Mouse (Mus musculus): Measurements from ENCODE around the gene Slc12a9. TPM values are rescaled to one million over a fixed set of nuclear protein-coding genes. Genes with fewer than 3 reads are reported as not detected.

Gene Slc12a9
- total and polyA plus RNA-seq, 3 experiments, result 3.0 to 11.1 (median 7.9) TPM

GRCm38 (mm10) chr5:137358382-137358781, 25.0 kb upstream of the Slc12a9 start:
- Histone ChIP-seq H3K9ac (ENCODE audit: insufficient read depth, low read depth) (no peak overlapping the region), H3K79me2 (replicated peaks; ENCODE audit: control insufficient read depth, extremely low read depth, insufficient read depth, poor library complexity, severe bottlenecking) (no peaks in the 10 kb centered on the region), H3K27ac (ENCODE audit: insufficient read depth, low read depth) (no peak overlapping the region), H3K4me3 (replicated peaks in 1 of 3; ENCODE audit: low read depth in 2 of 3, low read length in 2 of 3, poor library complexity in 1 of 3) (no peak overlapping the region), H3K27me3 (replicated peaks) (peaks cover 63% of the 10 kb centered on the region), H3K36me3 (replicated peaks in 1 of 2; ENCODE audit: control insufficient read depth in 1 of 2, insufficient read depth in 1 of 2, low read length in 1 of 2) (peaks cover 0 to 3% of the 10 kb centered on the region in 2 experiments), H3K4me2 (ENCODE audit: insufficient read depth, low read depth, poor library complexity, severe bottlenecking) (no peak overlapping the region), H3K4me1 (ENCODE audit: control insufficient read depth in 1 of 2, insufficient read depth in 2 of 2) (no peaks in the 10 kb centered on the region), H3K9me3 (replicated peaks; ENCODE audit: low read length) (peaks cover 3% of the 10 kb centered on the region)
- TF ChIP-seq RAD21 (IDR thresholded peaks at IDR 0.05; ENCODE audit: low read depth, low read length) (peak; percentile 35), CHD1 (IDR thresholded peaks at IDR 0.05; ENCODE audit: low read depth, low read length) (no peak), SMC3 (IDR thresholded peaks at IDR 0.05; ENCODE audit: low read depth, low read length) (peak; percentile 30; the same call in 1 of the 2 replicates), CTCF (conservative IDR thresholded peaks at IDR 0.05 in 1 of 2, IDR thresholded peaks at IDR 0.05 in 1 of 2; ENCODE audit: low read depth in 2 of 2, low read length in 2 of 2) (peak in 1 of 2 experiments; percentile 51; a peak in 2 of 4 replicates)
- DNase-seq (ENCODE audit: extremely low read depth), result no peak
- in situ Hi-C loops (cut with MboI; ENCODE audit: low pct_ligation_motif_present, low pct_unique_long_range_greater_than_20kb, low sequenced_read_pairs), result no loop called here
- dilution Hi-C loops (cut with MboI; ENCODE audit: extremely low pct_ligation_motif_present, extremely low pct_unique_long_range_greater_than_20kb, low sequenced_read_pairs), result no loop called here

GRCm38 (mm10) chr5:137354091-137354490, 20.7 kb upstream of the Slc12a9 start:
- no peaks in the 10 kb centered on the region for H3K9me3 ChIP-seq (replicated peaks; ENCODE audit: low read length)
- TF ChIP-seq ETS1 (conservative IDR thresholded peaks at IDR 0.05; ENCODE audit: low read depth, low read length) (no peak), USF2 (conservative IDR thresholded peaks at IDR 0.05; ENCODE audit: low read depth, low read length) (no peak), ELF1 (IDR thresholded peaks at IDR 0.05; ENCODE audit: low read depth, low read length) (no peak), MAX (IDR thresholded peaks at IDR 0.05; ENCODE audit: low read length) (no peak), SIN3A (IDR thresholded peaks at IDR 0.05; ENCODE audit: low read length) (no peak), CTCF (conservative IDR thresholded peaks at IDR 0.05 in 1 of 2, IDR thresholded peaks at IDR 0.05 in 1 of 2; ENCODE audit: low read depth in 2 of 2, low read length in 2 of 2) (no peak)
- H3K27me3 ChIP-seq (replicated peaks), result peaks cover 76% of the 10 kb centered on the region
- in situ Hi-C loops (cut with MboI; ENCODE audit: low pct_ligation_motif_present, low pct_unique_long_range_greater_than_20kb, low sequenced_read_pairs) (no loop called here), dilution Hi-C loops (cut with MboI; ENCODE audit: extremely low pct_ligation_motif_present, extremely low pct_unique_long_range_greater_than_20kb, low sequenced_read_pairs) (no loop called here)
- no peaks in the 10 kb centered on the region for H3K79me2 ChIP-seq (replicated peaks; ENCODE audit: control insufficient read depth, extremely low read depth, insufficient read depth, poor library complexity, severe bottlenecking)
- no peak overlapping the region for H3K4me3 ChIP-seq (replicated peaks in 1 of 3; ENCODE audit: low read depth in 2 of 3, low read length in 2 of 3, poor library complexity in 1 of 3)
- no peak overlapping the region for H3K27ac ChIP-seq (ENCODE audit: insufficient read depth, low read depth)
- H3K9ac ChIP-seq (ENCODE audit: insufficient read depth, low read depth), result no peak overlapping the region
- peaks cover 6 to 16% of the 10 kb centered on the region in 2 experiments; a peak in 3 of 4 replicates for H3K4me1 ChIP-seq (ENCODE audit: control insufficient read depth in 1 of 2, insufficient read depth in 2 of 2)
- H3K36me3 ChIP-seq (replicated peaks in 1 of 2; ENCODE audit: control insufficient read depth in 1 of 2, insufficient read depth in 1 of 2, low read length in 1 of 2), result no peaks in the 10 kb centered on the region
- H3K4me2 ChIP-seq (ENCODE audit: insufficient read depth, low read depth, poor library complexity, severe bottlenecking), result no peak overlapping the region
- no peak for DNase-seq (ENCODE audit: extremely low read depth)

- dilution Hi-C loops (cut with MboI; ENCODE audit: extremely low pct_ligation_motif_present, extremely low pct_unique_long_range_greater_than_20kb, low sequenced_read_pairs), result no loop called here
- peaks cover 74% of the 10 kb centered on the region for H3K27me3 ChIP-seq (replicated peaks)
- no peak overlapping the region for H3K4me2 ChIP-seq (ENCODE audit: insufficient read depth, low read depth, poor library complexity, severe bottlenecking)
- H3K4me3 ChIP-seq (replicated peaks in 1 of 3; ENCODE audit: low read depth in 2 of 3, low read length in 2 of 3, poor library complexity in 1 of 3), result no peak overlapping the region
- TF ChIP-seq ETS1 (conservative IDR thresholded peaks at IDR 0.05; ENCODE audit: low read depth, low read length) (no peak), SIN3A (IDR thresholded peaks at IDR 0.05; ENCODE audit: low read length) (no peak), CHD1 (IDR thresholded peaks at IDR 0.05; ENCODE audit: low read depth, low read length) (no peak), NELFE (IDR thresholded peaks at IDR 0.05; ENCODE audit: low read depth, low read length) (no peak), NRF1 (IDR thresholded peaks at IDR 0.05; ENCODE audit: low read depth, low read length) (no peak), ZNF384 (IDR thresholded peaks at IDR 0.05; ENCODE audit: low read depth, low read length) (no peak), RCOR1 (conservative IDR thresholded peaks at IDR 0.05; ENCODE audit: low read depth, low read length) (no peak), E2F4 (IDR thresholded peaks at IDR 0.05; ENCODE audit: insufficient replicate concordance, low read depth, low read length) (no peak), KAT2A (IDR thresholded peaks at IDR 0.05; ENCODE audit: insufficient replicate concordance, low read length) (no peak), UBTF (IDR thresholded peaks at IDR 0.05; ENCODE audit: low read depth, low read length) (no peak), JUND (conservative IDR thresholded peaks at IDR 0.05; ENCODE audit: low read depth, low read length) (no peak), MYC (IDR thresholded peaks at IDR 0.05; ENCODE audit: low read depth, low read length) (no peak), MAZ (IDR thresholded peaks at IDR 0.05; ENCODE audit: low read depth, low read length) (no peak), MXI1 (IDR thresholded peaks at IDR 0.05; ENCODE audit: low read depth, low read length) (no peak)
- H3K36me3 ChIP-seq (replicated peaks in 1 of 2; ENCODE audit: control insufficient read depth in 1 of 2, insufficient read depth in 1 of 2, low read length in 1 of 2), result no peaks in the 10 kb centered on the region
- no peak overlapping the region for H3K9ac ChIP-seq (ENCODE audit: insufficient read depth, low read depth)
- in situ Hi-C loops (cut with MboI; ENCODE audit: low pct_ligation_motif_present, low pct_unique_long_range_greater_than_20kb, low sequenced_read_pairs), result no loop called here
- no peak overlapping the region for H3K27ac ChIP-seq (ENCODE audit: insufficient read depth, low read depth)
- no peaks in the 10 kb centered on the region for H3K9me3 ChIP-seq (replicated peaks; ENCODE audit: low read length)
- DNase-seq (ENCODE audit: extremely low read depth), result no peak
- H3K79me2 ChIP-seq (replicated peaks; ENCODE audit: control insufficient read depth, extremely low read depth, insufficient read depth, poor library complexity, severe bottlenecking), result no peaks in the 10 kb centered on the region
- peaks cover 6 to 16% of the 10 kb centered on the region in 2 experiments; a peak in 3 of 4 replicates for H3K4me1 ChIP-seq (ENCODE audit: control insufficient read depth in 1 of 2, insufficient read depth in 2 of 2)
These were observed 18.9 kb upstream of the Slc12a9 start for GRCm38 (mm10) chr5:137352011-137352975.
